In genomic region chr13:56259926-56260250, GRCm38 (mm10) we compare ENCODE assay signal across 23 mouse cellular contexts. TPM values are rescaled to one million over a fixed set of nuclear protein-coding genes. Genes with fewer than 3 reads are reported as not detected.
A peak's percentile ranks its signal among the peaks of the same experiment; 100 is the strongest.
DNase-seq lines count a peak whose midpoint lies in the region; ATAC-seq and TF ChIP-seq lines count a peak whose summit lies in the region.
"Had no signal": no experiment of that assay in that cellular context is flagged by ENCODE, and none has a peak within 500 bp of the region (broad histone marks: within the 10 kb centered on the region; RNA-seq: fewer than 3 reads in every experiment).

No protein-coding gene starts in this region.

- ATAC-seq in forebrain, embryonic 11.5 days (replicated peaks; ENCODE audit: low FRiP score): no peak
- no peak for ATAC-seq in forebrain, postnatal 0 days
- no peak for ATAC-seq in hindbrain, embryonic 13.5 days (ENCODE audit: low FRiP score)
- ATAC-seq: intestine, embryonic 15.5 days; liver, postnatal 0 days had no signal

- H3K27ac ChIP-seq in forebrain, embryonic 11.5 days (ENCODE audit: low read depth, low read length): peak overlapping the region; percentile 68; the same call in 1 of the 2 replicates
- H3K27ac ChIP-seq in forebrain, postnatal 0 days (ENCODE audit: low read depth, low read length): no peak overlapping the region
- peak overlapping the region; percentile 5; the same call in 1 of the 2 replicates for H3K27ac ChIP-seq in embryonic facial prominence, embryonic 10.5 days (replicated peaks)
- H3K27ac ChIP-seq in hindbrain, embryonic 13.5 days: 0 out of 2 replicates have a peak overlapping the region, but pooled peaks have one; percentile 12
- no peak overlapping the region for H3K27ac ChIP-seq in thymus, adult 2 months (ENCODE audit: control insufficient read depth, insufficient read depth, low read length)
- H3K27ac ChIP-seq: intestine, embryonic 15.5 days; macrophage had no signal

- H3K36me3 ChIP-seq in forebrain, embryonic 11.5 days (ENCODE audit: control insufficient read depth, insufficient read depth, low read length): no peaks in the 10 kb centered on the region
- H3K36me3 ChIP-seq in forebrain, postnatal 0 days (ENCODE audit: insufficient read depth): no peaks in the 10 kb centered on the region
- no peaks in the 10 kb centered on the region for H3K36me3 ChIP-seq in E14TG2a.4 (ENCODE audit: insufficient read depth, low read length)
- H3K36me3 ChIP-seq in embryonic facial prominence, embryonic 10.5 days (replicated peaks): no peaks in the 10 kb centered on the region
- no peaks in the 10 kb centered on the region for H3K36me3 ChIP-seq in hindbrain, embryonic 13.5 days
- H3K36me3 ChIP-seq in thymus, adult 2 months (ENCODE audit: control insufficient read depth, insufficient read depth, low read length): no peaks in the 10 kb centered on the region
- H3K36me3 ChIP-seq: heart, embryonic 12.5 days; intestine, embryonic 15.5 days had no signal

- TF ChIP-seq CTCF in forebrain, postnatal 0 days (IDR thresholded peaks at IDR 0.05; ENCODE audit: low read depth): no peak
- no peak for TF ChIP-seq CTCF in E14TG2a.4 (conservative IDR thresholded peaks at IDR 0.05; ENCODE audit: low read length)
- no peak for TF ChIP-seq CTCF in thymus, adult 2 months (IDR thresholded peaks at IDR 0.05; ENCODE audit: borderline replicate concordance, control insufficient read depth, extremely low read depth, insufficient read depth, low read length, poor library complexity)

- no peak overlapping the region; the same call in 1 of the 2 replicates for H3K9ac ChIP-seq in forebrain, embryonic 11.5 days (ENCODE audit: low read length)
- no peak overlapping the region for H3K9ac ChIP-seq in forebrain, postnatal 0 days
- H3K9ac ChIP-seq in hindbrain, embryonic 13.5 days: no peak overlapping the region
- H3K9ac ChIP-seq: heart, embryonic 12.5 days; intestine, embryonic 15.5 days; liver, postnatal 0 days had no signal

- TF ChIP-seq POLR2A in thymus, adult 2 months (IDR thresholded peaks at IDR 0.05; ENCODE audit: control insufficient read depth, extremely low read depth, insufficient read depth, low read length, poor library complexity): no peak

- H3K9me3 ChIP-seq in forebrain, embryonic 11.5 days (ENCODE audit: control insufficient read depth, low read length): no peaks in the 10 kb centered on the region
- H3K9me3 ChIP-seq in forebrain, postnatal 0 days (ENCODE audit: low read length): no peaks in the 10 kb centered on the region
- 0 out of 2 replicates have a peak, but pooled peaks cover 3% of the 10 kb centered on the region for H3K9me3 ChIP-seq in E14TG2a.4 (ENCODE audit: low read length)
- H3K9me3 ChIP-seq in embryonic facial prominence, embryonic 10.5 days: no peaks in the 10 kb centered on the region
- no peaks in the 10 kb centered on the region for H3K9me3 ChIP-seq in hindbrain, embryonic 13.5 days
- H3K9me3 ChIP-seq: heart, embryonic 12.5 days; intestine, embryonic 15.5 days had no signal

- H3K4me2 ChIP-seq in forebrain, embryonic 11.5 days (ENCODE audit: low read depth, low read length, severe bottlenecking): peak overlapping the region; percentile 33; the same call in 1 of the 2 replicates
- no peak overlapping the region for H3K4me2 ChIP-seq in forebrain, postnatal 0 days (ENCODE audit: low read depth)
- H3K4me2 ChIP-seq in hindbrain, embryonic 13.5 days: no peak overlapping the region

- no peak for DNase-seq in forebrain, embryonic 11.5 days (ENCODE audit: low spot score)
- no peak for DNase-seq in forebrain, postnatal 0 days
- peak; percentile 32 for DNase-seq in embryonic facial prominence, embryonic 10.5 days (ENCODE audit: low spot score)
- no peak for DNase-seq in thymus, adult 2 months
- no peak for DNase-seq in gastrocnemius, postnatal 10 days
- DNase-seq in gastrocnemius, adult 8-10 months (ENCODE audit: low spot score in 2 of 2): no peak
- DNase-seq: cerebellum, adult 8-10 months; heart, postnatal 36 days; liver; liver, postnatal 0 days had no signal

- peaks cover 68% of the 10 kb centered on the region for H3K27me3 ChIP-seq in forebrain, embryonic 11.5 days (ENCODE audit: control insufficient read depth, insufficient read depth, low read length)
- peaks cover 54% of the 10 kb centered on the region for H3K27me3 ChIP-seq in forebrain, postnatal 0 days (ENCODE audit: insufficient read depth, low read length)
- peaks cover 98% of the 10 kb centered on the region for H3K27me3 ChIP-seq in E14TG2a.4 (ENCODE audit: insufficient read depth, low read length)
- peaks cover 99% of the 10 kb centered on the region for H3K27me3 ChIP-seq in embryonic facial prominence, embryonic 10.5 days (replicated peaks; ENCODE audit: low read depth, poor library complexity, severe bottlenecking)
- peaks cover 99% of the 10 kb centered on the region for H3K27me3 ChIP-seq in hindbrain, embryonic 13.5 days
- peaks cover 9% of the 10 kb centered on the region; the same call in 1 of the 2 replicates for H3K27me3 ChIP-seq in thymus, adult 2 months (ENCODE audit: control insufficient read depth, insufficient read depth, low read length)

- peaks cover 20% of the 10 kb centered on the region; the same call in 1 of the 2 replicates for H3K4me1 ChIP-seq in forebrain, embryonic 11.5 days (replicated peaks; ENCODE audit: control insufficient read depth, insufficient read depth, low read length)
- 0 out of 2 replicates have a peak, but pooled peaks cover 5% of the 10 kb centered on the region for H3K4me1 ChIP-seq in forebrain, postnatal 0 days (ENCODE audit: insufficient read depth)
- peaks cover 53% of the 10 kb centered on the region for H3K4me1 ChIP-seq in E14TG2a.4 (replicated peaks; ENCODE audit: low read depth, low read length)
- H3K4me1 ChIP-seq in embryonic facial prominence, embryonic 10.5 days: peaks cover 48% of the 10 kb centered on the region
- H3K4me1 ChIP-seq in hindbrain, embryonic 13.5 days (replicated peaks): peaks cover 37% of the 10 kb centered on the region
- H3K4me1 ChIP-seq in thymus, adult 2 months (replicated peaks; ENCODE audit: control insufficient read depth, insufficient read depth, low read length): peaks cover 8% of the 10 kb centered on the region

- H3K4me3 ChIP-seq in forebrain, embryonic 11.5 days (ENCODE audit: low read depth, low read length): no peak overlapping the region
- no peak overlapping the region for H3K4me3 ChIP-seq in forebrain, postnatal 0 days (ENCODE audit: low read depth, low read length)
- peak overlapping the region; percentile 75 for H3K4me3 ChIP-seq in E14TG2a.4 (replicated peaks; ENCODE audit: low read length)
- H3K4me3 ChIP-seq in embryonic facial prominence, embryonic 10.5 days: peak overlapping the region; percentile 6; the same call in 1 of the 2 replicates
- no peak overlapping the region for H3K4me3 ChIP-seq in hindbrain, embryonic 13.5 days
- no peak overlapping the region for H3K4me3 ChIP-seq in thymus, adult 2 months (ENCODE audit: control insufficient read depth, insufficient read depth, low read length)

- 2% methylated on average over 5 of the region's 5 CpGs for WGBS in forebrain, embryonic 11.5 days
- 6% methylated on average over 5 of the region's 5 CpGs for WGBS in forebrain, postnatal 0 days
- 1% methylated on average over 5 of the region's 5 CpGs for WGBS in embryonic facial prominence, embryonic 10.5 days
- WGBS in hindbrain, embryonic 13.5 days: under 1% methylated on average over 5 of the region's 5 CpGs
- 7% methylated on average over 5 of the region's 5 CpGs for WGBS in thymus, adult 2 months

RNA-seq across cellular contexts. Expression of gene Neurog1, which starts 7.9 kb away (rescaled TPM):
- 27.6 and 33.2 TPM in 2 replicates for polyA plus RNA-seq in forebrain, embryonic 11.5 days (2014; fragmentation: Nextera tagmentation; extraction: Ambion mirVana)
- 0.08 TPM in 1 of 2 replicates, not detected in the other for total RNA-seq in forebrain, postnatal 0 days (2014; rRNA removed)
- polyA plus RNA-seq in forebrain, postnatal 0 days (2015; fragmentation: Nextera tagmentation; extraction: Ambion mirVana): not detected in 2 replicates
- 11.2 and 15.5 TPM in 2 replicates for polyA plus RNA-seq in embryonic facial prominence, embryonic 10.5 days (2016; fragmentation: Nextera tagmentation; extraction: Ambion mirVana)
- 5.9 and 9.8 TPM in 2 replicates for polyA plus RNA-seq in hindbrain, embryonic 13.5 days (2015; fragmentation: Nextera tagmentation; extraction: Ambion mirVana)
- polyA plus RNA-seq in thymus, adult 2 months (2012; rRNA removed): 0.17 and 0.24 TPM in 2 replicates
- total RNA-seq in gastrocnemius, postnatal 10 days (2021): not detected
- not detected for total RNA-seq in gastrocnemius, adult 8-10 months (2022)
- total RNA-seq: adrenal gland, postnatal 4 days; common myeloid progenitor, adult 5-6 weeks; heart, postnatal 36 days; left cerebral cortex, postnatal 14 days had no signal
- polyA plus RNA-seq: gonadal fat pad, adult 2 months; heart, embryonic 12.5 days; intestine, embryonic 15.5 days; kidney, embryonic 14.5 days; large intestine, adult 2 months; liver, postnatal 0 days; macrophage; spleen, adult 2 months; stomach, embryonic 16.5 days had no signal

RNA-seq across cellular contexts. Expression of gene Cxcl14, which starts 36.5 kb away (rescaled TPM):
- 8.6 and 10.9 TPM in 2 replicates for polyA plus RNA-seq in forebrain, embryonic 11.5 days (2014; fragmentation: Nextera tagmentation; extraction: Ambion mirVana)
- 21.3 and 44.2 TPM in 2 replicates for total RNA-seq in forebrain, postnatal 0 days (2014; rRNA removed)
- 37.2 and 37.6 TPM in 2 replicates for polyA plus RNA-seq in forebrain, postnatal 0 days (2015; fragmentation: Nextera tagmentation; extraction: Ambion mirVana)
- 23.8 and 40.2 TPM in 2 replicates for polyA plus RNA-seq in embryonic facial prominence, embryonic 10.5 days (2016; fragmentation: Nextera tagmentation; extraction: Ambion mirVana)
- 4.9 and 8.2 TPM in 2 replicates for polyA plus RNA-seq in hindbrain, embryonic 13.5 days (2015; fragmentation: Nextera tagmentation; extraction: Ambion mirVana)
- polyA plus RNA-seq in thymus, adult 2 months (2012; rRNA removed): 4.7 and 4.9 TPM in 2 replicates
- 10 to 100 TPM; 15.8 to 20.0 TPM for total RNA-seq in gastrocnemius, postnatal 10 days (2021)
- total RNA-seq in gastrocnemius, adult 8-10 months (2022): 10 to 100 TPM; 21.4 to 40.0 (median 28.6) TPM
- total RNA-seq: common myeloid progenitor, adult 5-6 weeks had no signal

Comparison
In these comparisons a context has a peak if more than half of its experiments do, and no peak if none do; other contexts are left out.
1. H3K27ac ChIP-seq: peak in forebrain, embryonic 11.5 days (single experiment), embryonic facial prominence, embryonic 10.5 days (single experiment) and hindbrain, embryonic 13.5 days (single experiment); none in forebrain, postnatal 0 days (single experiment) and thymus, adult 2 months (single experiment).
2. H3K4me3 ChIP-seq: peak in E14TG2a.4 (single experiment) and embryonic facial prominence, embryonic 10.5 days (single experiment); none in forebrain, embryonic 11.5 days (single experiment), forebrain, postnatal 0 days (single experiment), hindbrain, embryonic 13.5 days (single experiment) and thymus, adult 2 months (single experiment).